ENCODE assay signal across 8 mouse cellular contexts in genomic region chr7:71193131-71193530, GRCm38 (mm10).
A peak's percentile ranks its signal among the peaks of the same experiment; 100 is the strongest.
DNase-seq lines count a peak whose midpoint lies in the region; ATAC-seq lines count a peak whose summit lies in the region.

No protein-coding gene starts in this region.

- no peaks in the 10 kb centered on the region for H3K9me3 ChIP-seq in midbrain, embryonic 10.5 days (replicated peaks)
- H3K9me3 ChIP-seq in midbrain, embryonic 11.5 days (ENCODE audit: control insufficient read depth, low read length), result no peaks in the 10 kb centered on the region
- H3K9me3 ChIP-seq in midbrain, embryonic 16.5 days (replicated peaks; ENCODE audit: control insufficient read depth, low read length, poor library complexity, severe bottlenecking), result 0 out of 2 replicates have a peak, but pooled peaks cover 2% of the 10 kb centered on the region

- ATAC-seq in midbrain, embryonic 11.5 days (ENCODE audit: low FRiP score), result no peak
- ATAC-seq in midbrain, embryonic 16.5 days, result no peak
- ATAC-seq in frontal cortex, adult (ENCODE audit: low TSS enrichment), result no peak

- H3K4me1 ChIP-seq in midbrain, embryonic 10.5 days, result peaks cover 11% of the 10 kb centered on the region
- peaks cover 5% of the 10 kb centered on the region for H3K4me1 ChIP-seq in midbrain, embryonic 11.5 days (ENCODE audit: control insufficient read depth, insufficient read depth, low read length)
- H3K4me1 ChIP-seq in midbrain, embryonic 16.5 days (ENCODE audit: control insufficient read depth, insufficient read depth, low read length), result peaks cover 3% of the 10 kb centered on the region; the same call in 1 of the 2 replicates

- H3K9ac ChIP-seq in midbrain, embryonic 11.5 days (ENCODE audit: low read length), result no peak overlapping the region
- H3K9ac ChIP-seq in midbrain, embryonic 16.5 days (ENCODE audit: low read depth, low read length), result no peak overlapping the region

- H3K4me2 ChIP-seq in midbrain, embryonic 11.5 days, result no peak overlapping the region
- H3K4me2 ChIP-seq in midbrain, embryonic 16.5 days (ENCODE audit: low read length), result peak overlapping the region; percentile 36

- intact Hi-C loops in heart, postnatal 36 days (cut with DNase I), result no loop called here

- no peak overlapping the region for H3K4me3 ChIP-seq in midbrain, embryonic 10.5 days
- no peak overlapping the region for H3K4me3 ChIP-seq in midbrain, embryonic 11.5 days (ENCODE audit: low read depth, low read length)
- no peak overlapping the region for H3K4me3 ChIP-seq in midbrain, embryonic 16.5 days (ENCODE audit: low read depth, low read length)

- H3K36me3 ChIP-seq in midbrain, embryonic 10.5 days, result no peaks in the 10 kb centered on the region
- H3K36me3 ChIP-seq in midbrain, embryonic 11.5 days (ENCODE audit: control insufficient read depth, insufficient read depth, low read length), result no peaks in the 10 kb centered on the region
- H3K36me3 ChIP-seq in midbrain, embryonic 16.5 days (ENCODE audit: control insufficient read depth, insufficient read depth, low read length), result no peaks in the 10 kb centered on the region

- H3K27ac ChIP-seq in midbrain, embryonic 10.5 days (replicated peaks), result 0 out of 2 replicates have a peak overlapping the region, but pooled peaks have one; percentile 52
- H3K27ac ChIP-seq in midbrain, embryonic 11.5 days (ENCODE audit: low read depth, low read length), result no peak overlapping the region
- no peak overlapping the region; the same call in 1 of the 2 replicates for H3K27ac ChIP-seq in midbrain, embryonic 16.5 days (ENCODE audit: low read length)

- DNase-seq in midbrain, embryonic 10.5 days (ENCODE audit: low spot score), result no peak
- DNase-seq in midbrain, embryonic 11.5 days (ENCODE audit: low spot score, missing footprints), result no peak
- DNase-seq in heart, postnatal 36 days, result peak; percentile 4 to 17
- peak; percentile 70 to 84 for DNase-seq in kidney, postnatal 25 days
- DNase-seq in testis, postnatal 10 days (ENCODE audit: low spot score), result no peak
- no peak for DNase-seq in adrenal gland, adult 18-20 months (ENCODE audit: low spot score in 2 of 2)

- WGBS in midbrain, embryonic 10.5 days, result 39% methylated on average over 7 of the region's 7 CpGs
- 33% methylated on average over 7 of the region's 7 CpGs for WGBS in midbrain, embryonic 11.5 days
- WGBS in midbrain, embryonic 16.5 days, result 24% methylated on average over 7 of the region's 7 CpGs

- H3K27me3 ChIP-seq in midbrain, embryonic 10.5 days (ENCODE audit: low read depth, poor library complexity, severe bottlenecking), result no peaks in the 10 kb centered on the region
- H3K27me3 ChIP-seq in midbrain, embryonic 11.5 days (ENCODE audit: control insufficient read depth, insufficient read depth, low read length), result no peaks in the 10 kb centered on the region
- H3K27me3 ChIP-seq in midbrain, embryonic 16.5 days (ENCODE audit: control insufficient read depth, insufficient read depth, low read depth, low read length), result no peaks in the 10 kb centered on the region

Comparison
In these comparisons a context has a peak if more than half of its experiments do, and no peak if none do; other contexts are left out.
1. DNase-seq: peak in heart, postnatal 36 days (2 of 2) and kidney, postnatal 25 days (2 of 2); none in midbrain, embryonic 10.5 days (single experiment), midbrain, embryonic 11.5 days (single experiment), testis, postnatal 10 days (single experiment) and adrenal gland, adult 18-20 months (0 of 2).